Mouse (Mus musculus): ENCODE measurements at regions not wholly inside any gene's neighbourhood (a gene's known extent, or its start where the extent isn't known, plus 50 kb on each side); places are given as distances from the start of the nearest gene placed in this dataset.
"Not testable (repeated sequence)": the region's sequence is repeated elsewhere in the genome, so short reads cannot be mapped to it uniquely, and the experiment has no call there.

GRCm38 (mm10) chr15:26953818-26954385 lies 58.5 kb upstream of the Fbxl7 start:
- DNase-seq (ENCODE audit: low spot score in 2 of 2) = no peak

- DNase-seq (ENCODE audit: low spot score in 2 of 2) = no peak
Measured at GRCm38 (mm10) chr15:26958980-26959379, 63.6 kb upstream of the Fbxl7 start.

- DNase-seq (ENCODE audit: low spot score in 2 of 2) = no peak
Measured at GRCm38 (mm10) chr15:26968392-26969025, 73.1 kb upstream of the Fbxl7 start.

GRCm38 (mm10) chr15:26970770-26971169 lies 75.4 kb upstream of the Fbxl7 start:
- no peak for DNase-seq (ENCODE audit: low spot score in 2 of 2)

- no peak for DNase-seq (ENCODE audit: low spot score in 2 of 2)
Measured at GRCm38 (mm10) chr15:26993054-26993453, 97.7 kb upstream of the Fbxl7 start.

- no peak for DNase-seq (ENCODE audit: low spot score in 2 of 2)
Measured at GRCm38 (mm10) chr15:27009069-27009468, 113.7 kb upstream of the Fbxl7 start.

- no peak for DNase-seq (ENCODE audit: low spot score in 2 of 2)
Measured at GRCm38 (mm10) chr15:27013906-27014658, 118.7 kb upstream of the Fbxl7 start.

GRCm38 (mm10) chr15:27014659-27014974 lies 119.2 kb upstream of the Fbxl7 start:
- no peak for DNase-seq (ENCODE audit: low spot score in 2 of 2)

GRCm38 (mm10) chr15:27020471-27020870 lies 125.1 kb upstream of the Fbxl7 start:
- DNase-seq (ENCODE audit: low spot score in 2 of 2) = no peak

GRCm38 (mm10) chr15:27033261-27033660 lies 137.9 kb upstream of the Fbxl7 start:
- DNase-seq (ENCODE audit: low spot score in 2 of 2) = no peak

GRCm38 (mm10) chr15:27043788-27044187 lies 148.4 kb upstream of the Fbxl7 start:
- no peak for DNase-seq (ENCODE audit: low spot score in 2 of 2)

- DNase-seq (ENCODE audit: low spot score in 2 of 2) = no peak
Measured at GRCm38 (mm10) chr15:27050673-27051072, 155.3 kb upstream of the Fbxl7 start.

- no peak for DNase-seq (ENCODE audit: low spot score in 2 of 2)
Measured at GRCm38 (mm10) chr15:27063456-27063855, 168.1 kb upstream of the Fbxl7 start.

- no peak for DNase-seq (ENCODE audit: low spot score in 2 of 2)
Measured at GRCm38 (mm10) chr15:27063971-27064370, 168.6 kb upstream of the Fbxl7 start.

GRCm38 (mm10) chr15:27067691-27068090 lies 172.3 kb upstream of the Fbxl7 start:
- no peak for DNase-seq (ENCODE audit: low spot score in 2 of 2)

GRCm38 (mm10) chr15:27077926-27078325 lies 182.5 kb upstream of the Fbxl7 start:
- no peak for DNase-seq (ENCODE audit: low spot score in 2 of 2)

GRCm38 (mm10) chr15:27082826-27083225 lies 187.4 kb upstream of the Fbxl7 start:
- no peak for DNase-seq (ENCODE audit: low spot score in 2 of 2)

- DNase-seq (ENCODE audit: low spot score in 2 of 2) = no peak
Measured at GRCm38 (mm10) chr15:27083596-27083995, 188.2 kb upstream of the Fbxl7 start.

GRCm38 (mm10) chr15:27089155-27089554 lies 193.8 kb upstream of the Fbxl7 start:
- DNase-seq (ENCODE audit: low spot score in 2 of 2) = no peak

GRCm38 (mm10) chr15:27094102-27094501 lies 198.7 kb upstream of the Fbxl7 start:
- no peak for DNase-seq (ENCODE audit: low spot score in 2 of 2)

GRCm38 (mm10) chr15:27095231-27095630 lies 199.9 kb upstream of the Fbxl7 start:
- DNase-seq (ENCODE audit: low spot score in 2 of 2) = no peak

- DNase-seq (ENCODE audit: low spot score in 2 of 2) = not testable (repeated sequence)
Measured at GRCm38 (mm10) chr15:27101610-27102009, 206.2 kb upstream of the Fbxl7 start.

- no peak for DNase-seq (ENCODE audit: low spot score in 2 of 2)
Measured at GRCm38 (mm10) chr15:27109130-27109529, 213.8 kb upstream of the Fbxl7 start.

Data from spleen, postnatal 14 days (tissue).